Mouse (Mus musculus) embryo, embryonic 10 days (tissue): ENCODE results near the gene Actn2.

ENCODE experiments used
- DNase-seq: peaks from one replicate; pipeline ENCODE4 v3.0.0-alpha.2; 2015; ENCODE audit warnings: low spot score

Actn2 gene

DNA sequence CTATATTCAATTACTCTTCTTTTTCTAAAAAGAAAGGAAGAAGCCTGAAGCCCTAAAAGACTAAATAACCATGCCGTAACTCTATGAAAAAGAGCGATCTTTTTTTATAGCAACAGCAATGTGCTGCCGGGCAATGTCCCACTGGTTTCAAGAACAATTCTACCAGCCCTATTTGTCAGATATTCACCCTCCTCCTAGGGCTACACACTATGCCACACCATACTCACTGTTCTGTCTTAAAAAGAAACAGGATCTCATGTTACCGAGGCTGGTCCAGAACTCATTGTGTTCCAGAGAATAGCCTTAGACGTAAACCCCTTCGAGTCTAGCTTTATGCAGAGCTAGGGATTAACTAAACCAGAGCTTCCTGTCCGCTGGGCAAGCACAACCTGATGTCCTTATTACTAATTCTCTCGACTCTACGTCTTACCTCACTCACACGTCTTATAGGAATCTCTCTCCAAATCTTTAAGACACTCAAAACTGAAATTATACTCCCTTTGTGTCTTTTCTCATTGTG is 83.6 kb downstream of the Actn2 start:
- peak; percentile 41 for DNase-seq

DNA sequence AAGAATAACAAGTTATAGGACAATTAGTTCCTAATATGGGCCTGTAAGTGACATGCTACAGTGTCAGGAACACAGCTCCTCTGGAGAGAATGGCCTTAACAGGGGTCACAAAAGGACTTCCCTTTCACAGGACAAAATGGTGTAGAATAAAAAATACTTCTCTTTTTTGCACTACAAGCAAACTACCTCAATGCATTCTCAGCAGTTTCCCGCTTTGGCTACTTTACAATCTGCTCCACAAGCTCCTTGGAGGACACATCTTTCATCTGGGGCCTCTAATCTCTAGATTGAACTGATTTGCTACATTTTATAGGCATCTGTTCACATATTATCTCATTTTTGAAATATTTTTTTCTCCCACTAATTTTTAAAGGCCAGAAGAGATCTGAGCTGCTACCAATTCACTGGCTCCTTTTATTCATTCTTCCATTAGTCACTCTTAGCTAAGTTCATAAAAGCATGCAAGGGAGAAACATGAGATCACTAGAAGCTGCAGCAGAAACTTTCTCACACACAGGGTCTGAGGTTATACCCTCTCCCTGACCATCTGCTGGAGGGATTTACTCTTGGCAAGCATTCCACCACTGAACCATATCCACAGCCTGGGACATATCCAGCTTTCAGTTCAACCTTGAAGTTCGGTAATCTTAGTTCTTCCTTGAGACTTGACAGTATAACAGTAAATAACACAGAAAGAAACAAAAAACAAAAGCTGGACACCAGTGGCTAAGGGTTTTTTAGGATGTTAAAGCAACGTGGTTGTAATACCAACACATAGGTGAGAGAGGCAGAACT is 84.5 kb downstream of the Actn2 start:
- no peak for DNase-seq

GRCm38 (mm10) chr13:12250496-12250895 is 90.1 kb downstream of the Actn2 start:
- DNase-seq = no peak

DNA sequence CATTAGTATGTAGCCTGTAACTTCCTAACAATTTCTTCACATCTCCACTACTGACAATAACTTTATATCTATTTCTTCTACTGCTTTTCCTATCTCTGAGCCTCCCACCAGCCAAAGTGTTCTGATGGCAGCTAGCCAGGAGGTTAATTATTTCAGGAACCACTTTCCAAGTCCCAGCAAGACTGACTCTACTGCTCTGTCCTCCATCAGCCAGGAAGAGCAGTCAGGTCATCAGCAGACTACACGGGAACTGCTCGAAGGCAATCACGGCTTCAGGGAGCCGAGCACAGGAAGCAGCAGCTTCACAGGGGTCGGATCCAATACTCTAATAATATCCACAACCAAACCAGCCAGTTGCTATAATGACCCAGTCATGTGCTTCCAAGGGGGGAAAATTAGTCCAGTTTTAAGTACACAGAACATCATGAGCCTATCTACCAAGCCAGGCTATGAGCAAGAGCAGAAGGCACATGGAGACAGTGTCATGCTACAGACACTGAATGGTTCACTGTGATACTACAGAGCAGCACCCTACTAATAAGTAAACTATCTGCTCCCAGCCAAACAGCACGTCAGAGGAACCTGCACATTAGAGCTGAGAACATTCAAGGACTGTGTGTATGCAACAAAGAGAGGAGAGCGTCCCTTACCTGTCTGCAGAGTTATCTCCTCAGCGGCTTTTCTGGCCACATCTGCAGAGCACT is 91.2 kb downstream of the Actn2 start:
- DNase-seq = no peak

GRCm38 (mm10) chr13:12245938-12246337 is 94.6 kb downstream of the Actn2 start:
- DNase-seq = no peak

DNA sequence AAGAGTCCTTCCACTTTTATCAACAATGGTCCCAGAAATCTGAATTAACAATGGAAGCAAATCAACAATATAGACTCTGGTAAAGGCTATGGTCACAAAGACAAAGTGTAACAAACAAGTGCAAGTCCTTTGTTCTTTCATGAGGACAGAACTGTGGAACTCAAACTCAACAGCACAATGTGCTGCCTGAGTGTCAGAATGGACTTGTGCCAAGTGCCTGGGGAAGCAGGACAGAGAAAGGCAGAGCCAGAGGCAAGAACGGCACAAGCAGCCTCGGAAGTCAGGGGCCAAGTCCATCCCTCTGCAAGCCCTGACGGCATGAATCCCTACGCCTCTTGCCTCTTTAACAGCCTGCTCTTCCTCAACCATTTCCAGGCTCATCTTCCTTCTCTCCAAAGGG is 96.6 kb downstream of the Actn2 start:
- no peak for DNase-seq

- no peak for DNase-seq
Observed at GRCm38 (mm10) chr13:12232141-12232540, 108.4 kb downstream of the Actn2 start.

GRCm38 (mm10) chr13:12228248-12228647 is 112.3 kb downstream of the Actn2 start:
- DNase-seq = no peak

- DNase-seq = no peak
Observed at GRCm38 (mm10) chr13:12227606-12228005, 113.0 kb downstream of the Actn2 start.
